Mouse (Mus musculus) intestine, embryonic 15.5 days (tissue): ENCODE results near the gene Prrt1. TPM values are rescaled to one million over a fixed set of nuclear protein-coding genes. Genes with fewer than 3 reads are reported as not detected.
A peak's percentile ranks its signal among the peaks of the same experiment; 100 is the strongest.

ENCODE experiments used
- ATAC-seq: fragments of 200-750 bp; cut with Nextera tagmentation; 2 replicates; pipeline ENCODE4 v1.8.0; 2017; ENCODE audit warnings: moderate TSS enrichment, moderate library complexity
- H3K27ac ChIP-seq: fragments of 300-500 bp; sonication (generic); 2 replicates; pipeline ENCODE4 v1.5.1; 2015; ENCODE audit warnings: mild to moderate bottlenecking, inconsistent platforms
- H3K27me3 ChIP-seq: fragments of 300-500 bp; sonication (generic); replicated peaks from 2 replicates; pipeline ENCODE4 v1.6.1; 2015; ENCODE audit warnings: inconsistent platforms
- H3K36me3 ChIP-seq: fragments of 300-500 bp; sonication (generic); 2 replicates; pipeline ENCODE4 v1.6.1; 2015; ENCODE audit warnings: inconsistent platforms
- H3K4me1 ChIP-seq: fragments of 300-500 bp; sonication (generic); replicated peaks from 2 replicates; pipeline ENCODE4 v1.6.1; 2015; ENCODE audit warnings: inconsistent platforms
- H3K4me2 ChIP-seq: fragments of 300-500 bp; sonication (generic); replicated peaks from 2 replicates; pipeline ENCODE4 v1.6.1; 2015; ENCODE audit warnings: mild to moderate bottlenecking, inconsistent platforms
- H3K4me3 ChIP-seq: fragments of 300-500 bp; sonication (generic); replicated peaks from 2 replicates; pipeline ENCODE4 v1.5.1; 2015; ENCODE audit warnings: inconsistent platforms
- H3K9ac ChIP-seq: fragments of 300-500 bp; sonication (generic); 2 replicates; pipeline ENCODE4 v1.6.1; 2015; ENCODE audit warnings: inconsistent platforms
- H3K9me3 ChIP-seq: fragments of 300-500 bp; sonication (generic); 2 replicates; pipeline ENCODE4 v1.6.1; 2016; ENCODE audit warnings: inconsistent platforms
- WGBS: fragments of 180-500 bp; shearing (Covaris S2); methylation state at CpG from one replicate; pipeline ENCODE4 v1.1.7; 2015; 5-methylcytosine and 5-hydroxymethylcytosine counted together
- polyA plus RNA-seq: library from polyadenylated mRNA; unstranded; fragments of >200 nt; fragmentation: Nextera tagmentation; extraction: Ambion mirVana; gene quantifications from 2 replicates; pipeline ENCODE4 v1.2.1, GENCODE M21; 2015

Prrt1 gene
- polyA plus RNA-seq = 0.40 and 0.49 TPM in 2 replicates

DNA sequence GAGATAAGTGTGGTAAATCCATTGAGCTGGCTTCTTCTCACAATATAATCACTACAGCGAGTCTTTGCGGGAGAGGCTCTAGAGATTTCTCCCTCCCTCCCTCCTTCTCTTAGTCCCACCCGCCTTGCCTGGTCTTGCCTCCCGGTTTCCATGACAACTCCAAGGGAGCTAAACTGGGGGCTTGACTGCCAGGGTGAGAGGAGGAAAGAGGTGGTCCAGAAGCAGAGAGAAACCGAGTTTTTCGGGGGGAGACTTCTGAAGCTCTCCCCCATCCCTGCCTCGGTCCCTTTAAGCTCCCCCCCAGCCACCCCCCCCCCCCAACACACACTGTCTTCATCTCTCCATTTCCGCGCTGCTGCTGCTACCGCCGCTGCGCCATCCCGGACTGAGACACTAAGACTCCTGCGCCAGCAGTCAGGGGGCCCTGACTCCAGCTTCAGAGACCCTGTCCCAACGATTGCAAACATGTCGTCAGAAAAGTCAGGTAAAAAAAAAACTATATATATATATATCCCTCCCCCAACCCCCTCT, at the start of gene Prrt1:
Gene Prrt1 (plus strand): TSS at position 313 of the 531 bp plus-strand sequence.
- peak within 1 kb of the TSS; percentile 66 for H3K9ac ChIP-seq
- H3K4me3 ChIP-seq = peak within 1 kb of the TSS; percentile 69
- peaks cover 26% of the 10 kb centered on the region for H3K27me3 ChIP-seq
- peaks cover 40% of the 10 kb centered on the region for H3K4me1 ChIP-seq
- H3K27ac ChIP-seq = peak within 1 kb of the TSS; percentile 96
- no peaks in the 10 kb centered on the region for H3K9me3 ChIP-seq
- peak within 1 kb of the TSS; percentile 92 for H3K4me2 ChIP-seq
- peaks cover 5% of the 10 kb centered on the region; the same call in 1 of the 2 replicates for H3K36me3 ChIP-seq
- ATAC-seq = no peak
- 12% methylated on average over 16 of the region's 16 CpGs for WGBS

GRCm38 (mm10) chr17:34582528-34582927, 46.8 kb upstream of the Prrt1 start:
- Histone ChIP-seq H3K27me3 (no peaks in the 10 kb centered on the region), H3K9me3 (no peaks in the 10 kb centered on the region), H3K4me2 (no peak overlapping the region), H3K27ac (no peak overlapping the region), H3K36me3 (no peaks in the 10 kb centered on the region), H3K9ac (no peak overlapping the region), H3K4me1 (peaks cover 8% of the 10 kb centered on the region; the same call in 1 of the 2 replicates), H3K4me3 (no peak overlapping the region)
- ATAC-seq = no peak
- 82% methylated on average over 12 of the region's 12 CpGs for WGBS

GRCm38 (mm10) chr17:34583397-34583796, 45.9 kb upstream of the Prrt1 start:
- no peak overlapping the region for H3K4me3 ChIP-seq
- no peak for ATAC-seq
- H3K27ac ChIP-seq = no peak overlapping the region
- H3K9ac ChIP-seq = no peak overlapping the region
- peaks cover 11% of the 10 kb centered on the region for H3K4me1 ChIP-seq
- H3K4me2 ChIP-seq = no peak overlapping the region
- no peaks in the 10 kb centered on the region for H3K27me3 ChIP-seq
- H3K36me3 ChIP-seq = no peaks in the 10 kb centered on the region
- 55% methylated on average over 7 of the region's 7 CpGs for WGBS
- H3K9me3 ChIP-seq = no peaks in the 10 kb centered on the region

- Histone ChIP-seq H3K27ac (no peak overlapping the region), H3K36me3 (no peaks in the 10 kb centered on the region), H3K9ac (no peak overlapping the region), H3K9me3 (no peaks in the 10 kb centered on the region), H3K4me3 (no peak overlapping the region), H3K27me3 (no peaks in the 10 kb centered on the region), H3K4me2 (no peak overlapping the region), H3K4me1 (peaks cover 16% of the 10 kb centered on the region)
- WGBS = 88% methylated on average over 8 of the region's 8 CpGs
- ATAC-seq = no peak
Measured at GRCm38 (mm10) chr17:34583819-34584218, 45.5 kb upstream of the Prrt1 start.

DNA sequence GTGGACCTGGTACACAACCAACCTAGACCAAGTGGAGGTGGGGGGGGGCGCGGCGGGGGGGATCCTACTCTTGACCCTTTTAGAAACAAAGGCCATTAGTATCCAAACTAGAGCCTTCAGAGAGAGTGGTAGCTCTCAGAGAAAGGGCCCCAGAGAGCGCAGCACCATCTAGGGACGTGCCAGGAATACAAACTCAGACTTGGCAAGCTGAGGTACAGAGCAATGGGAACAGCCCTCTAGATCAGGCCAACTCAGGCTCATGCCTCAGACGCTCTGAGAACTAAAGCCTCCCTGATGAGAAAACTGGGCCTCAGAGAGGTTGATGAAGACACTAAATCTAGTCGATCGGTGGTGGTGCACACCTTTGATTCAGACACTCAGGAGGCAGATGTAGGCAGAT, 44.2 kb upstream of the Prrt1 start:
- no peaks in the 10 kb centered on the region for H3K9me3 ChIP-seq
- no peak overlapping the region for H3K9ac ChIP-seq
- WGBS = 88% methylated on average over 8 of the region's 8 CpGs
- H3K4me1 ChIP-seq = peaks cover 26% of the 10 kb centered on the region
- H3K27ac ChIP-seq = no peak overlapping the region
- no peak for ATAC-seq
- H3K36me3 ChIP-seq = no peaks in the 10 kb centered on the region
- no peak overlapping the region for H3K4me2 ChIP-seq
- H3K27me3 ChIP-seq = no peaks in the 10 kb centered on the region
- H3K4me3 ChIP-seq = no peak overlapping the region

DNA sequence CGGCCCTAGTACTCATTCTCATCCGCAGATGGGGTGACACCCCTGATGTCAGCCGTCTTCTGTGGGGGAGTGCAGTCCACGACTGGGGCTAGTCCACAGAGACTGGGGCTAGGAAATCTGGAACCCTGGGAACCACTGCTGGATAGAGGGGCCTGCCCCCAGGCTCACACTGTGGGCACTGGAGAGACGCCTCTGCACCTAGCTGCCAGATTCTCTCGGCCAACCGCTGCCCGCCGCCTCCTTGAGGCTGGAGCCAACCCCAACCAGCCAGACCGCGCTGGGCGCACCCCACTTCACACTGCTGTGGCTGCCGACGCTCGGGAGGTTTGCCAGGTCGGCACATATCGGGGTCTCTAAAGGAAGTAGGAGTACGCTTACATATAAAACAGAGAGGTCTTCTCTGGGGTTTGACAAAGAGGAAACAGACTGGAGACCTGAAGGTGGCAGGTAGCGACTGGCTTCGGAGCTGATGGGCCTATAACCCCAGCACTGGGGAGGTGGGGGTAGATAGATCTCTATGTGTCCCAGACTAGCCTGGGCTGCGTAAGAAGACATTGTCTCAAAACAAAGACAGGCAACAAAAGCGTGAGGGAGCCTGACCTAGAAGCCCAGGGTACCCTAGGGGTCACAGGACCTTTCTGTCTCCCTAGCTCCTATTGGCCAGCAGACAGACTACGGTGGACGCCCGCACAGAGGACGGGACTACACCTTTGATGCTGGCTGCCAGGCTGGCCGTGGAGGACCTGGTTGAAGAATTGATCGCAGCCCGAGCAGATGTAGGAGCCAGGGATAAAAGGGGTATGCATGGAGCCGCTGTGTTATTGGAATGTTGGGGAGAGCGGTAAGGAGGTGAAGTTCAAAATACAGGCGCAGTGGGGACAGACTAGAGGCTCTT, 43.2 kb upstream of the Prrt1 start:
- H3K27me3 ChIP-seq = no peaks in the 10 kb centered on the region
- peak overlapping the region; percentile 94 for H3K27ac ChIP-seq
- no peaks in the 10 kb centered on the region for H3K9me3 ChIP-seq
- peak overlapping the region; percentile 65 for H3K4me3 ChIP-seq
- H3K4me2 ChIP-seq = peak overlapping the region; percentile 82
- ATAC-seq = no peak
- no peaks in the 10 kb centered on the region for H3K36me3 ChIP-seq
- H3K4me1 ChIP-seq = peaks cover 36% of the 10 kb centered on the region
- 31% methylated on average over 32 of the region's 32 CpGs for WGBS
- peak overlapping the region; percentile 96 for H3K9ac ChIP-seq

DNA sequence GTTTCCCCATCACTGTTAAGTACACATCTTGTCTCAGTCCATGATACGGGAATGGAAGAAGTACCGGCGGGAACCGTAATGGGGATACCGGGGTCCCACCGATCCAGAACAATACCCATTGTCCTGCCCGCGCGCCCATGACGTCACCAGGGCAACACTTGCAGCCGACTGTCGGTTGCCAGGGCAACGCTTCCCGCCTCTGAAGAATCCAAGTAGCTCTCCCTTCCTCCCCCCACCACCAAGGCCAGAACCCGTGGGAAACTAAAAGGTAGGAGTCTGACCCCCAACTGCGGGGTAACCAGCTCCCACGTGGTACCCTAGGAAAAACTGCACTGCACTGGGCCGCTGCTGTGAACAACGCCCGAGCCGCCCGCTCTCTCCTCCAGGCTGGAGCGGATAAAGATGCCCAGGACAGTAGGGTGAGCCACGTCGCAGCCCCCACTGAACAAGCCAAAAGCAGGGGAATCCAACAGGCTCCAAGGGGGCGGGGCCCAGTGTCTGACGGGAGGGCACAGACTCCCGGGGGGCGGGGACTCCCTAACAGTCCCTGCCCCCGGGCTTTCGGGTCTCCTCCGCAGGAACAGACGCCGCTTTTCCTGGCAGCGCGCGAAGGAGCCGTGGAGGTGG, 42.4 kb upstream of the Prrt1 start:
- H3K9me3 ChIP-seq = no peaks in the 10 kb centered on the region
- peak overlapping the region; percentile 94 for H3K27ac ChIP-seq
- peak; percentile 88 for ATAC-seq
- peak overlapping the region; percentile 65 for H3K4me3 ChIP-seq
- H3K36me3 ChIP-seq = no peaks in the 10 kb centered on the region
- under 1% methylated on average over 38 of the region's 38 CpGs for WGBS
- peaks cover 43% of the 10 kb centered on the region for H3K4me1 ChIP-seq
- no peaks in the 10 kb centered on the region for H3K27me3 ChIP-seq
- peak overlapping the region; percentile 82 for H3K4me2 ChIP-seq
- H3K9ac ChIP-seq = peak overlapping the region; percentile 96

DNA sequence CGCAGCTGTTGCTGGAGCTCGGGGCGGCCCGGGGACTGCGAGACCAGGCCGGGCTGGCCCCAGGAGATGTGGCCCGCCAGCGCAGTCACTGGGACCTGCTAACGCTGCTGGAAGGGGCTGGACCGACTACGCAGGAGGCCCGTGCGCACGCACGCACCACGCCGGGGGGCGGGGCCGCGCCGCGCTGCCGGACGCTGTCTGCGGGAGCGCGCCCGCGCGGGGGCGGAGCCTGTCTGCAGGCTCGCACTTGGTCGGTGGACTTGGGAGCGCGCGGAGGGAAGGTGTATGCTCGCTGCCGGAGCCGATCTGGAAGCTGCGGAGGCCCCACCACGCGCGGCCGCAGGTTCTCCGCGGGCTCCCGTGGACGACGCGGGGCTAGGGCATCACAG, 41.9 kb upstream of the Prrt1 start:
- peaks cover 43% of the 10 kb centered on the region for H3K4me1 ChIP-seq
- H3K9ac ChIP-seq = peak overlapping the region; percentile 96
- no peaks in the 10 kb centered on the region for H3K9me3 ChIP-seq
- H3K4me2 ChIP-seq = peak overlapping the region; percentile 82
- peak overlapping the region; percentile 65 for H3K4me3 ChIP-seq
- no peaks in the 10 kb centered on the region for H3K36me3 ChIP-seq
- peak; percentile 90 for ATAC-seq
- H3K27me3 ChIP-seq = no peaks in the 10 kb centered on the region
- WGBS = under 1% methylated on average over 50 of the region's 50 CpGs
- peak overlapping the region; percentile 94 for H3K27ac ChIP-seq

GRCm38 (mm10) chr17:34587814-34588213, 41.5 kb upstream of the Prrt1 start:
- 3% methylated on average over 19 of the region's 19 CpGs for WGBS

GRCm38 (mm10) chr17:34588767-34589166, 40.6 kb upstream of the Prrt1 start:
- WGBS = 69% methylated on average over 3 of the region's 3 CpGs
- Histone ChIP-seq H3K27ac (no peak overlapping the region), H3K27me3 (no peaks in the 10 kb centered on the region), H3K9ac (no peak overlapping the region), H3K9me3 (no peaks in the 10 kb centered on the region), H3K4me3 (no peak overlapping the region), H3K4me2 (peak overlapping the region; percentile 82; the same call in 1 of the 2 replicates), H3K36me3 (no peaks in the 10 kb centered on the region), H3K4me1 (peaks cover 48% of the 10 kb centered on the region)
- no peak for ATAC-seq

More at GRCm38 (mm10) chr17:34587814-34588213, 41.5 kb upstream of the Prrt1 start:
- Histone ChIP-seq H3K9ac (peak overlapping the region; percentile 96), H3K4me3 (peak overlapping the region; percentile 65), H3K4me2 (peak overlapping the region; percentile 82), H3K27me3 (no peaks in the 10 kb centered on the region), H3K27ac (peak overlapping the region; percentile 94), H3K9me3 (no peaks in the 10 kb centered on the region), H3K36me3 (no peaks in the 10 kb centered on the region), H3K4me1 (peaks cover 43% of the 10 kb centered on the region)
- no peak for ATAC-seq

GRCm38 (mm10) chr17:34589206-34589605, 40.1 kb upstream of the Prrt1 start:
- peak overlapping the region; percentile 97 for H3K27ac ChIP-seq
- H3K4me1 ChIP-seq = peaks cover 53% of the 10 kb centered on the region
- H3K9me3 ChIP-seq = no peaks in the 10 kb centered on the region
- no peaks in the 10 kb centered on the region for H3K36me3 ChIP-seq
- 46% methylated on average over 7 of the region's 7 CpGs for WGBS
- H3K4me3 ChIP-seq = no peak overlapping the region
- ATAC-seq = no peak
- H3K27me3 ChIP-seq = no peaks in the 10 kb centered on the region
- no peak overlapping the region for H3K9ac ChIP-seq
- peak overlapping the region; percentile 82 for H3K4me2 ChIP-seq

- Histone ChIP-seq H3K4me3 (peak within 1 kb of the TSS; percentile 88; the same call in 1 of the 2 replicates), H3K9me3 (no peaks in the 10 kb centered on the region), H3K36me3 (no peaks in the 10 kb centered on the region), H3K4me1 (peaks cover 57% of the 10 kb centered on the region), H3K4me2 (peak within 1 kb of the TSS; percentile 82), H3K27ac (peak within 1 kb of the TSS; percentile 97), H3K9ac (peak within 1 kb of the TSS; percentile 17; the same call in 1 of the 2 replicates), H3K27me3 (no peaks in the 10 kb centered on the region)
- 11% methylated on average over 7 of the region's 7 CpGs for WGBS
- no peak for ATAC-seq
Measured at GRCm38 (mm10) chr17:34589681-34590101, 39.6 kb upstream of the Prrt1 start, which contains the start of gene Gpsm3. Gene Gpsm3, plus strand, starts transcription at chr17:34589806.
